Mouse (Mus musculus) monocyte, adult 2 months (primary cell): ENCODE data around the gene Syne1.

Experiments used
- DNase-seq, 2 experiments: peaks; one replicate each; pipeline ENCODE4 v3.0.0; 2022; ENCODE audit warnings: low spot score in 2 of 2, low read depth in 1 of 2

Syne1 gene

GRCm38 (mm10) chr10:5439802-5440350, 111.4 kb downstream of the Syne1 start:
- DNase-seq: no peak

DNA sequence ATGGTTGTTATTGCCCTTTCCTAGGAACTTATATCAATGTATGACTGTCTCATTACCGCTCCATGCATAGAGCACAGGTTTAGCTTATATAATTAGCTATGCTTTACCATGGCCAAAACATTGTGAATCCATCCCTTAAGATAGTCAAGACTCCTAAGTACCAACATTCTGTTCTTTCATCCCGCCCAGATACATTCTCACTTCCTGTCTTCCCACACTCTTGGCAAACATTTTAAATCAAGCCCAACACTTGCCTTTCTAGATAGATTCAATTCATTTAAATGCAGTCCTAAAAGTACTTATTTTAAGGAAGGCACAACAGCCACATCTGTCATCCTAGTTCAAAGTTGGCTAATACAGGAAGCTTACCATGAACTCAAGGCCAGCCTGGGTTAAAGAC, 113.5 kb downstream of the Syne1 start:
- no peak for DNase-seq

GRCm38 (mm10) chr10:5423984-5424383, 127.3 kb downstream of the Syne1 start:
- no peak for DNase-seq

DNA sequence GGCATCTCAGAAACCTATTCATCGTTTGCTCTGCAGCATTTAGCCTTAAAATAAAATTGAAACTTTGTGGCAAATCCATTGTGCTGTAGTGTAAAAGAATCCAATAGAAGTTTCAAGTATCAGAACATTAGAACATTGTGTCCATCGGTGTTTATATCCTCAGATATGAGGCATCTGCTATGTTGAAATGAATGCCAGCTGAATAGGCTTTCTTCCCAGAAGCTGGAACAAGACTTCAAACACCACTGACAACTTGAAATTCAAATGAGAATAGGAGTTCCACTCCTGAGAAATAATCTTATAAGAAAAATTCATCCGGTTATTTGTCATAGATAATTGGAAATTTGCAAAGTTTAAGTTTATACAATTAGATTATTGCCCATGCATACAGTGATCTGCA, 135.6 kb downstream of the Syne1 start:
- DNase-seq: no peak

GRCm38 (mm10) chr10:5384131-5384776, 167.0 kb downstream of the Syne1 start:
- no peak for DNase-seq

DNA sequence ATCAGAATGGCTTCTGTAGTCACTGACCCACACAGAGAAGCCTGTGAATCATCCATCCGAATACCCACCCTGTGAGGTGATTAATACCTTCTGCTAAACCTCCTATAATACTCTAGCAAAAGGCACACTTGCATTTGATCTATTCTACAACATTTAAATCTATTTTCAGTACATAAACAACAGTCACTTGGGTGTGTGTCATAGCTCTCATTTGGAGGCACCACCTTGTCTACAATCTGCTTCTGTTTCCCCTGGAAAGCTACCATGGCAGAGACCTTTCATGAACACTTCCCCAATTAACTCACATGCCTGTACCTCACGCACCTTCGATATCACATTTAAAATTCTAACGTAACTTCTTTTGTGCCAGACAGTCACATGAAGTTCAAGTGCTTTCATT, 169.7 kb downstream of the Syne1 start:
- no peak for DNase-seq

GRCm38 (mm10) chr10:5378969-5379368, 172.3 kb downstream of the Syne1 start:
- no peak for DNase-seq

DNA sequence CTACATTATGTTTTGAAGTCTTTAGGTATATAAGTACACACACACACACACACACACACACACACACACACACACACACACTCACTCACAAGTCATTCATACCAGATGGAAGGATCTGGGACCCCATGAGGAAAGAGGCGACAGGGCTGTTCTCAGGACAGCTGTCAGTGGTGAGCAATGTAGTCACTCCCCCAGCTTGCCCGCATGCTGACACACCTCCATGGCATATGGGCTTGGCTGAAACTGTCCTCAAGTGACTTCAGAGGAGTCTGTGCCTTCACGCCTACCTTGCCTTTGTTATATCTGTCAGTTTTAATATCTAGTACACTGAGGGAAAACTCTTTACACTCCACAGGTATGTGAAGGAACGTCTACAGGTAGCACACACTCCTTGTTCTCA, 181.7 kb downstream of the Syne1 start:
- DNase-seq: no peak

- no peak for DNase-seq
Observed at GRCm38 (mm10) chr10:5368266-5368665, 183.0 kb downstream of the Syne1 start.

DNA sequence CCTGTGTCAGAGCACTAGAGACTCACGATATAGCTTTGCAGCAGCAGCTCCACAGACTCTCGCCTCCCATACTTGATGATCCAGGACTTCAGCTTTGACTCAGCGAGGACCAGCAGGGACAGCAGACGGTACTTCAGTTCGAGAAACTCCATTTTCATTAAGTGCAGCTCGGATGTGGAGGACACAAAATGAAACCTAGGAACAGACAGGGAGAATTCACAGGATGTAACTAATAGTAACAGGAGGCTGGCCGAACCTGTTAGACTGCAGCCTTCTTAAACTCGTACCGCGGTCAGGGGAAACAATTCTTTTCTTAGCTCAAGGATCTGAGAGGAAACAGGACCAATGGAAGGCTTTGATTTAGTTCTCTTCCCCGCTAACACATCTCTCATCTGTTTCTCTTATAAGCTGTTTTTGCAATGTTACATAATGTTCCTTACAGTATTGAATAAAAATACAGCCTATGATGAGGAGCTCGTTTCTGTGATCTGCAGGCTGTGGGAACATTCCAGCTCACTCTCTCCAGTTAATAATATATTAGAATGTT, 183.7 kb downstream of the Syne1 start:
- no peak for DNase-seq

- DNase-seq: no peak
Observed at GRCm38 (mm10) chr10:5360560-5360959, 190.7 kb downstream of the Syne1 start.

DNA sequence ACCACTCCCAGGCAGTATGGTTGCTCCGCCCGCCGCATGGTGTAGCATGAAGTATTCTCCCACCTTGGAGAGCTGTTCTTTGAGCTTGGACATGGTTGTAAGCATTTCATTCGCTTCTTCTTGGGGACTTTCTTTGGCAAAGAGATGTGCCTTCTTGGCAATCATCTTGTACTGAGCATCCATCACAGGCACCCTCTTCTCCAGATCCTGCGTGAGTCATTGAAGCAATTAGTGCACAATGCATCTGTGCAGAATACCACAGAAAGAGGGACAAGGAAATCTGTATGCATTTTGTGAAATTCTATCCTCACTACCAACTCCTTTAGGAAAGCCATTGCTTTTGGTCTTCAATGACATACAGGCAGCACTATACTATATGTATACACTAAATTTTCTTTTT, 194.7 kb downstream of the Syne1 start:
- no peak for DNase-seq

DNA sequence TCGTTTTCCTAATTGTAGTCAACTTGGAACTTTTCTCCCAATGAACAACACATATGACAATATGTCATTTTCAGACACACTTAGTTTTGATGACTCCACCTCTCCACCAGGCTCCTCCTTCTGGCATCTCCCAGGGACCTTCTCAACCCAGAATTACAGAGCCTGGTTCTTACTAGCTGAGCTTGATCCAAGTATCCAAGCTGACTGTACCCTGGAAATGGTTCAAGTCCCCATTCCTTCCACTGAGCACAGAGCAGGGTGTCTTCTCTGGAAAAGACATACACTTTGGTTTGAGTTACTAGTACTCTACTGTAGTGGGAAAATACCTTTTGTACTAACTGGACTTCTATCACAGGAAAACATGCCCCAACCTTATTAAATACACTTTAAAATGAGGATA, 197.9 kb downstream of the Syne1 start:
- no peak for DNase-seq

DNA sequence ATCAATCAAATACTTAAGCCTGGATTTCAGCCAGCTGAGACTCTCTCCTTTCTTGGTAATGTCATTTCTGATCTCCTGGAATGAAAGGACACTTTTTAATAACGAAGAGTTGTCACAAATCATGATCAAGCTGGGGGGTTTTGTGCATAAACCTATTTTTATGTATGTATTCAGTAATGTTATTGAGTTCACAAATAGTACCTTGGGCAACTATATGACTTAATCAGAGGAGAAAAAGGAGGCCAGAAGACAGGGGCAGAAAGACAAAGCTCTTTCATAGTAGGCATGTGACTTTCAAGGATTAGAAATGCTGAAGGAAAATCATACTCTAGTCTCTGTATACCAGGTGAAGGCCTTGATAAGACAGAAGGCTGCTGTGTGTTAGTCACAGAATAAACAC, 204.4 kb downstream of the Syne1 start:
- DNase-seq: no peak

GRCm38 (mm10) chr10:5343211-5343610, 208.1 kb downstream of the Syne1 start:
- no peak for DNase-seq

DNA sequence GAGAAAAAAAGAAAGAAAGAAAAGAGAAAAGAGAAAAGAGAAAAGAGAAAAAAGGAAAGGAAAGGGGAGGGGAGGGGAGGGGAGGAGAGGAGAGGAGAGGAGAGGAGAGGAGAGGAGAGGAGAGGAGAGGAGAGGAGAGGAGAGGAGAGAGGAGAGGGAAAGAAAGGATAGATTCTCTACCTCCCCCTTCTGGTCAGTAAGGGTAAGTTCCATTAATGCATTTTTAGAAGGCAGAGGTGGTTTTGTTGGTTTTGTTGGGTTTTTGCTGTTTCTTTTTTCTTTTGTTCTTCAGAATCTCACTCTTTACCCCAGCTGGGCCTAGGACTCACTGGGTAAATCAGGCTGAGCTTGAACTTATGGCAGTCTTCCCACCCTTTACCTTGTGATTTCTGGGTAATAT, 214.9 kb downstream of the Syne1 start:
- DNase-seq: no peak

DNA sequence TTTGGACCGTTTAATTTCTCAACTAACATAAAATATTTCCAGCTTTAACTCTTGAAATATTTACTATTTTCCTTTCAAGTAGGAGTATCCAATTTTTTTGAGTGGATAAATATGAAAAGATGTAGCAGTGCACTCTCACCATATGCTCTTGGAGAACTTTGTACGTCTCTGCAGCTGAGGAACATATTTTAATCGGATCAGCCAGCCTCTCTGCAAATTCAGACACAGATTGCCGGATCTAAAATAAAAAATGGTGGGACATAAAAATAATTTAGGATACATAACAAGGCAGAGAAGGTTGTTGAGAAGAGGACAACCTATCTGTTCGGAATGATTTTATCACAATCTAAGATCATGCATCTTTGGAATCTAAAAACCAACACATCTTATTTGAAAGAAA, 218.5 kb downstream of the Syne1 start:
- DNase-seq: no peak

- no peak for DNase-seq
Observed at GRCm38 (mm10) chr10:5326716-5327115, 224.6 kb downstream of the Syne1 start.

DNA sequence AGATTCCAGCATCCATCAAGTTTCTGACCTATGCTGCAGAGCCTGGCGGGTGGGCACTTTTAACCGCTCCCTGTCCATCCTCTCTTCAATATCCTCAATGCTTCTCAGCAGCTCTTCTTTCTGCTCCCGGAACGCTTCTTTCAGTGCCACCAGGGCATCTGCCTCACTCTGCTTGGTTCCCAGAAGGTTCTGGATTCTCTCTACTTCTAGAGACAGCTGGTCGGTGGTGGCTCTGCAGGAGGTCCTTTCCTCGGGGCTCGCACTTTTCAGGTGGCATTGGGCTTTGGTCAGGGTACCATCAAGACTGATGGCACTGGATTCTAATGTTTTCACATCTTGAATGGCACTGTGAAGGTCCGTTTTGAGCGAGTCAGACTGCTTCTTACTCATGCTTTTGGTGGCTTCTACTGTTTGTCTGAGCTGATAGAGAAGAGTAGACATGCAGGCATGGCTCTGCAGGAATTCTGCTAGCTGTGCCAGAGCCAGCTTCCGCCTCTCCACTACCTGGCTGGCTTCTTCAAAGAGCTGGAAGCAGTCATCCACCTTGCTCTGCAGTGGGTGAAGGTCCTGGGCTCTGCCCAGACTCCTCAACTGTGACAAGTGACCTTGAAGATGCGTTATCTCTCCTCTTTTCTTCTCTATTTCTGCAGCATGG, 227.4 kb downstream of the Syne1 start:
- no peak for DNase-seq

DNA sequence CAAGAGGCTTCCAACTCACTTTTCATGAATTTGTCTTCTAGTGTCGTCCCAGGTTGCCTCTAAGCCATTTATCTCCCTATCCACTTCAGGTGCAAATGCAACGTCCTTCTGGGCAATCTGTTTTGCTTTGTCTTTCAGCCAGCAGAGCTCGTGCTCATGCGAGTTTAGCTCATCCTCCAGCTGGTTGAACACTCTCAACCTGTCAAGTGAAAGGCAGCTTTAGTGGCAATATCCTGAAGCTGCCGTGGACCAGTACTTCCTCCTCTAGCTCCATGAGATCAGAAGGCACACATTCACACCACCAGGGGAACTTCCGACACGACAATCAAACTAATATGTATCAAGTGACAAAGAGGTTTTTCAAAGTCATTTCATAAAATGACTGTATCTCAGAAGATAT, 228.7 kb downstream of the Syne1 start:
- no peak for DNase-seq

- DNase-seq: peak in 1 of 2 experiments; percentile 4
Observed at GRCm38 (mm10) chr10:5317602-5318001, 233.7 kb downstream of the Syne1 start.

- no peak for DNase-seq
Observed at GRCm38 (mm10) chr10:5312437-5312836, 238.8 kb downstream of the Syne1 start.
